Mouse (Mus musculus) right cerebral cortex, postnatal 4 days (tissue): ENCODE data around the gene Rpl3.

Source experiments
- DNase-seq: peaks from one replicate; pipeline ENCODE4 v3.0.0-alpha.2; 2022

The Rpl3 gene

GRCm38 (mm10) chr15:80064965-80065364 is 26.7 kb downstream of the Rpl3 start:
- no peak for DNase-seq

DNA sequence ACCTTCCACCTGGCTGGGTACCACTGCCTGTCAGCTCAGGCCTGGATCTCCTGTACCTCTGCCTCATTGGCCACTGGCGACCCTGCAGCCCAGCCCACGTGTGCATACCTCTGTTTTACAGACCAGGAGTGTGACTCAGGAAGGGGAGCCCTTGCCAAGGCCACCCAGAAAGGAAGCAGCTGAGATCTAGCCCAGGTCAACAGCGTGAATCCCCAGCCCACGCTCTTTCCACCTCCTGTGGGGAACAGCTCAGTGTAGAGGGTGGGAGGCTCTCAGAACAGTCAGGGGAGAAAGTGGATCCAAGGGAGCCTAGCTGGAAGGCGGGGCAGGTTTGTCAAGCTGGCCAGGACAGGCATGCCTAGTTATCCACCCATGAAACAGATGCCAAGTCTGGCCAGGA is 28.8 kb downstream of the Rpl3 start:
- DNase-seq, result no peak

- DNase-seq, result no peak
Measured at GRCm38 (mm10) chr15:80062339-80062738, 29.3 kb downstream of the Rpl3 start.

DNA sequence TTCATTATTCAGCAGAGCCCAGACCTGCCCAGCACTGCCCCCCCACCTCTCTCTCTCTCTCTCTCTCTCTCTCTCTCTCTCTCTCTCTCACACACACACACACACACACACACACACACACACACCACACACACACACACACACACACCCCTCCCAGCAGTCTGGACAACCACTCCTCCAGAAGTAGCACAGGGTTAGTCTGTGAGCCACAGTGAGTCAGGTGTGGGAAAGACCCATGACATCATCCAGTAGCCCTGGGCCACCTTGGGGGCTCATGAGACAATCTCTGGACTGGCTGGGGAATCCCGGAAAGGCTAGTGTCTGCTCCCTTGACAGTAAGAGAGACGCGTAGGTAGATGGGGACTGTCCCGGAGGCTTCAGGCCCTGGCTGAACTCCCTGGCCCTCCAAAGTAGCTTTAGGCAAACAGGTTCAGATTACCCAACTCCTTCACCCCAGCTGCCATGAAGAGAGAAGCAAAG is 30.6 kb downstream of the Rpl3 start:
- DNase-seq, result no peak

- DNase-seq, result no peak
Measured at GRCm38 (mm10) chr15:80060356-80061070, 31.2 kb downstream of the Rpl3 start.

DNA sequence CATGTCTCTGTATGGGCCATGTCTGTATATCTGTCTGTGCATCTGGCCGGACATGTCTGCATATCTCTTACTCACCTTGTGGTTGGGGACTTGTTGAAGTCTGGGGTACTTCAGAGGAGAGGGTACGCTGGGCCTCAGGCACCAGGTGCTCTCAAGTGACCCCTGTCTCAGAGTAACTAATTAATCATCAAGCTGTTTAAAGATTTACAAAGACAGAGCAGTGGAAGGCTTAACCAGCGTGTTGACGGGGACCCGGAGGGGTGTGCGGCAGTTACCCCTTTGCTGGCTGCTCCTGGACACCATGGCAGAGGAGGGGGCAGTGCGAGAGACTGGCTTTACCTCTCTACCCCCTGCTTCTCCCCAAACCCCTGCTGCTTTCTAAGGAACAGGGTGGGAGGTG is 32.1 kb downstream of the Rpl3 start:
- no peak for DNase-seq

- DNase-seq, result no peak
Measured at GRCm38 (mm10) chr15:80058151-80058550, 33.5 kb downstream of the Rpl3 start.

DNA sequence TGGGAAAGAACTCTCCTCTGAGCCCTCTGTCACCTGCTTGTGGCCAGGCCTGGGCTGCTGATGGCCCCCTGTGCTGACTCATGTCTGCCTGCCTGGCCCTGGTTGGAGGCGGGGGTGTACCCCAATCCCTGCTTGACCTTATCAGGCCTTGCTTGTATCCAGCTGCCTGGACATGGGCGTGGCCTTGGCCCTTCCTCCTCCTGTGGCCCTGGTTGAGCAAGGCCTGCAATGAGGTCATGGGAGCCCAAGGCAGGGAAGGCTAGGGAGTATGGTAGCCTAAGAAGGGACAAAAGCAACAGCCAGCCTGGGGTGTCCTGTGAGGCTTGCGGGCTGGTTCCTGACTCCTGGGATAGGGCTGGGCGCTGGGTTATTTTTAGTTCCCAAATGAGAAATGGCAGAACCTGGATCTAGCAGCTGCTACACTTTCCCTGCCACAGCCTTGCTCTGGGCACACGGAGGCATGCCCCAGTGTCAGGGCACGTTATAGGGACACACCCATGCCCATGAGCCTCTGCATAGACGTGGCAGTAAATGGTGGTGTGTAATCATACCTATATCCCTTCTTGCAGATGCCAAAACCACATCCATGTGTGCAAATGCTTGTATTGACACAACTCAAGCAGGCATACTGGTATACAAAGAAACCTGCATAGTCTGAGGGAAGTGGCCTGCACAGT is 37.5 kb downstream of the Rpl3 start:
- no peak for DNase-seq

GRCm38 (mm10) chr15:80053381-80054033 is 38.2 kb downstream of the Rpl3 start:
- no peak for DNase-seq

GRCm38 (mm10) chr15:80051782-80052181 is 39.9 kb downstream of the Rpl3 start:
- DNase-seq, result no peak

- no peak for DNase-seq
Measured at GRCm38 (mm10) chr15:80051092-80051761, 40.4 kb downstream of the Rpl3 start.

GRCm38 (mm10) chr15:80050093-80050492 is 41.6 kb downstream of the Rpl3 start:
- DNase-seq, result no peak

- DNase-seq, result no peak
Measured at GRCm38 (mm10) chr15:80047973-80048372, 43.7 kb downstream of the Rpl3 start.

DNA sequence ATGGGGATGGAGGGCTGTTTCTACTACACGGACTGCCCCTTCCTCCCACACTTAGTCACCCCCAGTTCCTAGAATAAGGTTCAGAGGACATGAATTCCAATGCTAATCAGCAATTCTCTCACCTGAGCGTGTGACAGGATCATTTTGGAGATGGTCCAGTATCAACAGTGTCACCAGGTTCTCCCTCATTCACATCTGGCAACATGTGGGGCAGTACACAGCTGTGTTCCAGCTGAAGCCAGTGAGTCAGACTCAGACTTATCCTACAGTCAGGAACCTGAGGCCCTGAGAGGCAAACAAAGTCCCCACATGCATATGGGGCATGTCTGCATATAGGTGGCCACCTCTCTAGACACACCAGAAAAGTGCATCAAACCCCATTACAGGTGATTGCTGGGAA is 44.4 kb downstream of the Rpl3 start:
- no peak for DNase-seq

DNA sequence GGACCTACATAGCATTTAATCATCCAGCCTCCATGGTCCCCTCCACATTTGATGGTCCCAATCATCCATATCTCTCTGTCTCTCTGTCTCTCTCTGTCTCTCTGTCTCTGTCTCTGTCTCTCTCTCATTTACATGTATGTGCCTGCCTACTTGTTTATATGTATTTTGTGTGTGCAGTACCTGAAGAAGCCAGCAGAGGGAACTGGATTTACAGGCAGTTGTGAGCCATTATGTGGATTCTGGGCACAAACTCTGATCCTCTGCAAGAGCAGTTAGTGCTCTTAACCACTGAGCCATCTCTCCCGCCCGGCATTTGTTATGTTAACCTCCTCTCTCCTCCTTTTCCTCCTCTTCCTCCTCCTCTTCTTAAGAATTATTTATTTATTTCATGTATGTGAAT is 45.9 kb downstream of the Rpl3 start:
- DNase-seq, result no peak

DNA sequence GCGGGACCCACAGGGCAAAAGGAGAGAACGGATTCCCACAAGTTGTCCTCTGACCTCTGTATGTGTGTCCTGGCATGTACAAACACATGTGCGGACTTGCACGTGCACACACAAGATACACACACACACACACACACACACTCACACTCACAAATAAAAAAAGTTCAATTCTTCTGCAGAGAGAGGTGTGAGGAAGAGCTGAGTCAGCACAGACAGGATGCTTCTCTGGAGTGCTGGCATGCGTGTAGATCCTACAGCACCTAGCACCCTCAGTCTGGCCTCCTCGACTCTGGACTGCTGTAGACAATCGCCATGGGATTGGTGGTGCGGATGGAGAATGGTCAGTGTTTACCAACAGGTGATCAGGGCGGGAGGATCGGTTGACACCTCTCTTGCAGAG is 47.4 kb downstream of the Rpl3 start:
- DNase-seq, result no peak

DNA sequence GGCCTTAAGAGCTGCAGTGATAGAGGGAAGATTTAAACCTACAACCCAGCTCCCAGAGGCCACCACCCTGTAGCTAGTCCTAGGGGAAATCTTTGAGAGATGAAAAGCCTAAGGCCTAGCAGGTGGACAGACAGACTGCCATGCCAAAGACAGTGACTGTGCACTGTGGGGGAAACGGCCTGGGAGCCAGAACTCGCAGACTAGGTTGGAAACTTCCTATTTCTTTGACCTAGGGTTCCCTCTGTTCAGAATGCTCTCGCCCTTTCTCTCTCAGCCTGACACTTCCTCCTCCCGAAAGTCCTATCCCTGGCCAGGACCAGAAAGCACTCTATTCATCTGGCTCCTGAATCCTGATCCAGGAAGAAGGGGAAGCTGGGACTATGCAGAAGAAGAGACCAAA is 49.5 kb downstream of the Rpl3 start:
- no peak for DNase-seq

GRCm38 (mm10) chr15:80038110-80038391 is 53.6 kb downstream of the Rpl3 start:
- no peak for DNase-seq

- DNase-seq, result no peak
Measured at GRCm38 (mm10) chr15:80037255-80038109, 54.2 kb downstream of the Rpl3 start.

DNA sequence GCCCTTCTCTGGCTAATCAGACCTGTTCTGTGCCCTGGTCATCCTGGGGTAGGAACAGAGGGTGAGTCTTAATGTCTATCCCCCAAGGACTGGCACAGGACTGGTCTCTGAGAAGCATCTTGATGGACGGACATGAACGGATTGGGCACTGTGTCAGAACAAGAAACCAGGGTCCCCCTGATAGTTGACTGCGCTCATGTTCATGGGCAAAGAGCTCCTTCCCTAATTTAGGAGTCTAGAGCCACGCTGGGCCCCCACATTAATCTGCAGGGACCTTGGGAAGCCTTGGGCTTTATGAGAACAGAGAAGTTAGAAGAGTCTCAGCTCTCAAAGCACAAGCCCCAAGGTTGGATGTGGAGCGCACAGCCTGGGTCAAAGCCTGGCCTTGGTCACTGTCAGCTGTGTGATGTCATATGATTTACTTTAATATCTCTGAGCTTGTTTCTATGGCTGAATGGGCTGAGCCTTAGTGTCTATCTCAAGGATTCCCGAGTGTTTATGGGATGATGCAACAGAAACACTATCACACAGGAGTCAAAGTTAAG is 56.3 kb downstream of the Rpl3 start:
- DNase-seq, result no peak

GRCm38 (mm10) chr15:80034913-80035312 is 56.8 kb downstream of the Rpl3 start:
- no peak for DNase-seq

- DNase-seq, result no peak
Measured at GRCm38 (mm10) chr15:80034366-80034765, 57.3 kb downstream of the Rpl3 start.
